Mouse (Mus musculus) brown adipose tissue, adult 24 weeks (tissue): ENCODE results near the gene Fnip1. TPM values are rescaled to one million over a fixed set of nuclear protein-coding genes. Genes with fewer than 3 reads are reported as not detected.

Source experiments
- H3K27ac ChIP-seq: fragments of 200-500 bp; replicated peaks from 2 replicates; pipeline ENCODE4 v1.5.1; 2012; ENCODE audit warnings: low read depth, mild to moderate bottlenecking, low read length
- H3K4me1 ChIP-seq: fragments of 200-500 bp; 2 replicates; pipeline ENCODE4 v1.6.1; 2012; ENCODE audit warnings: low read length, mixed read lengths; ENCODE audit not compliant: control insufficient read depth, insufficient read depth, insufficient read length
- H3K4me3 ChIP-seq: fragments of 200-500 bp; 2 replicates; pipeline ENCODE4 v1.5.1; 2012; ENCODE audit warnings: low read depth, mild to moderate bottlenecking, low read length, moderate library complexity; ENCODE audit not compliant: insufficient read depth
- polyA plus RNA-seq: library from polyadenylated mRNA; stranded (reverse); fragments of >200 nt; gene quantifications from 2 replicates; pipeline ENCODE4 v1.2.4, GENCODE M21; 2012; ENCODE audit not compliant: missing spikeins, insufficient read depth, insufficient read length

Fnip1 gene
- polyA plus RNA-seq, 1 experiment, result 16.5 TPM

DNA sequence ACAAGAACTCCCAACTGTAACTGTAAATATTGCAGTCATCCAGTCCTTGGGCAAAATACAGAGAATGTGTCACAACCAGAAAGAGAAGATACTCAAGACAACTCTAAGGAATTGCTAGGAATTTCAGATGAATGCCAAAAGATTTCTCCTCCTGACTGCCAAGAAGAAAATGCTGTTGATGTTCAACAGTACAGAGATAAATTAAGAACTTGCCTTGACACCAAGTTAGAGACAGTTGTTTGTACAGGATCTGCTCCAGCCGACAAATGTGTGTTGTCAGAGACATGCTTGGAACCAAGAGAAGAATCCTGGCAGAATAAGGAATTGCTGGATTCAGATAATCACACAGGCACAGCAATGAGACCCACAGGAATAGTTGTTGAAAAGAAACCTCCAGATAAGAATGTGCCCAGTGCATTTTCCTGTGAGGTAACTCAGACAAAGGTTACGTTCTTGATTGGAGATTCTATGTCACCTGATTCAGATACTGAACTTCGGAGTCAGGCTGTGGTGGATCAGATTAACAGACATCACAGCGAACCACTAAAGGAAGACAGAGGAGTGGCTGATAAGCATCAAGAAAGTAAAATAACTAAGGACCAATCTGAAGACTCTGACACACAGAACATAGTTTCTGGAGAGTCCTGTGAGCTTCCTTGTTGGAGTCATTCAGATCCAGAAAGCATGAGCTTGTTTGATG lies 64.7 kb downstream of the Fnip1 start:
- H3K4me1 ChIP-seq, result no peaks in the 10 kb centered on the region
- no peak overlapping the region for H3K4me3 ChIP-seq
- no peak overlapping the region for H3K27ac ChIP-seq

DNA sequence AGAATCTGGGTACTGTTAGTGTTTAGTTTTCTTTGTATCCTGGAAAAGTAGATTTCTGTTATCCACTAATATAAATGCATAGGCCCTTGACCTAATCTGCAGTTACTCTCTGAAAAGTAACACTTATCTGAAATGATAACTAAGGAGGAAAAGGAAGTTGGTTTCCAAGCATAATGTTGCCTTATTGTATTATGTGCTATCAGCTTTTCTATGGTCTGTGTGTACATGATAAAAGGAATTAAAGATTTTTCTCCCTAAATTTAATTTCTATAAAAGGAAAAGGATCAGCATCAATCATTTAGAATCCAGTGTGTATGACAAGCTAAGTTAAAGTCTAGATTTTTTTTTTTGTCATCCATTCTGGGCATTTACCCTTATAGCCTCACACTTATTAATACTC lies 75.6 kb downstream of the Fnip1 start:
- Histone ChIP-seq H3K4me3 (no peak overlapping the region), H3K27ac (no peak overlapping the region), H3K4me1 (no peaks in the 10 kb centered on the region)

DNA sequence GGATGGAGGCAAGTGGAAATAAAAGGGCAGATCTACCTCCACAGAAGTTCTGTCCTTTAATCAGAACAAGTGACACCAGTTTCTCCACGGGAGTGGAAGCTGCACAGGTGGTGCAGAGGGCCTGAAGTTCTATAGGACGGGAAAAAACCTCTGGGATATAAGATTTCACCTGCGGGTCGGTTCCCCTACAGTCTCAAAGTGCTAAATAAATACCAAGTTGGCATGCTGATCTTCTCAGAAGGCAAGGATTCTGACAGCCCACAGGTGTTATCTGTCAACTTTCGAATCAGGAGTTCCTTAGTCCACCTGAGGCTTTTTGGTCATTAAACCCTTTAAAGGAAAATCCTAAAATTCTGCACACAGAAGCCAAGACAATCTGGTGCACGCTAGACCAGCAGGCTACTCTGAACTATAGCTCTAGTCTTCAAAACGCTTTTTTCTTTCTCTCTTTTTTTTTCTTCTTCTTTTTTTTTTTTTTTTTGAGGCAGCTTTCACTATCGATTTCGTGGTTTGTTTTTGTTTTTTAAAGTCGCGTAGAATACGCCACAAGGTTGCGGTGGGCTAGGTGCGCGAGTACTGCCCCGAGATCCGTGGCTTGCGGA lies 84.0 kb downstream of the Fnip1 start:
- peak overlapping the region; percentile 86 for H3K4me3 ChIP-seq
- 0 out of 2 replicates have a peak, but pooled peaks cover 2% of the 10 kb centered on the region for H3K4me1 ChIP-seq

DNA sequence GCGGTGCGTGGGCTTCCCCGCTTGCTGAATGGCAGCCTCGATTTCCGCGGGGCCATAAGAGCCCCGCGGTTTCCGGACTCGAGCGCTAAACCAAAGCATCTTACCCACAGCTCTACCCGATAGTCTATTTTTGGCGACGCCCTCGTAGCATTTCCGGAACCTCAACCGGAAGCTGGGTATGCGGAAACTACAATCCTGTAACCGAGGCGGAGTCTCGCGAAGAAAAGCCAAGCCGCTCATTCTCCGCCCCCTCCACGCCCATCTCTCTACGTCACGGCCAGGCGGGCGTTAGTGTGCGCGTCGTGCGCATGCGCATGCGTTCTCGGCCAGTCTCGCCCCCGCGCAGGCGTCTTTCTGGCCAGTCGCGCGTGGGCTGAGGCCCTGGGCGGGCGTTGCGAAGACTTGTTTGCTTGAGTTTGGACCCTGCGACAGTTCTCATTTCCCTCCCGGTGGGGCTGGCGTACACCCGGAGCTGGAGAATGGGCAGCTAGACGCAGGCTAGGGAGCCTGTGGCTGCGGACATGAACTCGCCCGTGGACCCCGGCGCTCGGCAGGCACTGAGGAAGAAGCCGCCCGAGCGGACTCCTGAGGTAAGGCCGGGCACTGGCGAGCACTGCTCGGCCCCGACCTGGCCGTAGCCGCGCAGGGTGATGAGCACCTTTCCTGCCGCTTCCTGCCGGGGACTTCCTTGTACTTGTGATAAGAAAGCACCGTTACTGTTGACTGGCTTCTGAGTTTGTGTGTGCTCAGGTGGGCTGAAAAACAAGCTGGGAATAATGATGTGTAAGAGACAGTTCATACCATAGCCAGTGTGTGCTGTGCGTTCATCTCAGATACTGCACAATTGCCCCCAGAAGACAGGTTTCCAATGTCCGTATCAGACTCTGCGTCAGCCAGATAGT lies 84.8 kb downstream of the Fnip1 start, which contains the start of gene Rapgef6:
Gene Rapgef6 (plus strand): TSS at position 319 of the 902 bp plus-strand sequence.
- Histone ChIP-seq H3K4me3 (peak within 1 kb of the TSS; percentile 88), H3K27ac (peak within 1 kb of the TSS; percentile 95), H3K4me1 (peaks cover 4% of the 10 kb centered on the region)

More for the DNA sequence above, 84.0 kb downstream of the Fnip1 start:
- H3K27ac ChIP-seq, result peak overlapping the region; percentile 95

DNA sequence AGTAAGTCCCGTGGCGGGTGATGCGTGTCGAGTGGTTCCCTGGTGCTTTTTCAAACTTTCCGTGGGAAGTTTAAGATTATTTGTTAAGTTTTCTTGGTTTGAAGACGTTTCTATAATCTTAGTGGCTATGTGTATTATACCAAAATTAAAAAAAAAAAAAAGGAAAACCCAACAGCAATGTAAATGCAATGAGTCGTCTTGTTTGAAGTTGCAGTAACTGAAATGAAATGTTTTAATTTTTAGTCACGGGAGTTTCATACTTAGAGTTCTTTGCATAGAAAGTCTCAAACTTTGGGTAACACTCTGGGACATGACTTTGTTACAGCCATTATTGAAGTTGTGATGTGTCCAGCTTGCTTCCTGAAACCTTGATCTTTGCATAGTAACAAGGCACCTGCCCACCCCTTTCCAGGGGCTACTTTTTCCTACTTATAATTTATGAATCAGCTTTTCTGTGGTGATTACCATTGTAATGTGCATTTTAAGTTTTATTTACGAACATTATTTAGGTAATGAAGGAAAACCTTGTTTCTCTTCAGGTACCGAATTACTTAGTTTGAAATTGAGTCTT lies 85.5 kb downstream of the Fnip1 start:
- peaks cover 5% of the 10 kb centered on the region for H3K4me1 ChIP-seq
- peak overlapping the region; percentile 88 for H3K4me3 ChIP-seq
- H3K27ac ChIP-seq, result peak overlapping the region; percentile 63

DNA sequence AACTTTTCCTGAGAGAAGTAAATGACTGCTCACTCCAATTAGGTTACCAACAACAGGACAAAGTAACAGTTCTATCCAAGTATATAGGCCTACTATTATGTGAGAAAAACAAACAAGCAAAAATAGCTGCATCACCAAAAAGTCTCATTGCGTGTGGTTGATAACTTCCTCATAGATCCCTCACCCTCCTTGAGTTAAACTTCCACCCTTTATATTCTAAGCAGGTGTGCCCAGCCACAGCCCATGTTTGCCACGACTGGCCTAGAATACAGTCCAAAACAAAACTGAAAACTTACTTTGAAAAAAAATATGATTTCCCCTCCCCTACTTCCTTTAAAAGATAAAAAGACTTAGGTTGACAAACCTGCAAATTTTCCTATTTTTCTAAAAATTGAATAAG lies 90.0 kb downstream of the Fnip1 start:
- H3K4me1 ChIP-seq, result peaks cover 11% of the 10 kb centered on the region
- no peak overlapping the region for H3K4me3 ChIP-seq

DNA sequence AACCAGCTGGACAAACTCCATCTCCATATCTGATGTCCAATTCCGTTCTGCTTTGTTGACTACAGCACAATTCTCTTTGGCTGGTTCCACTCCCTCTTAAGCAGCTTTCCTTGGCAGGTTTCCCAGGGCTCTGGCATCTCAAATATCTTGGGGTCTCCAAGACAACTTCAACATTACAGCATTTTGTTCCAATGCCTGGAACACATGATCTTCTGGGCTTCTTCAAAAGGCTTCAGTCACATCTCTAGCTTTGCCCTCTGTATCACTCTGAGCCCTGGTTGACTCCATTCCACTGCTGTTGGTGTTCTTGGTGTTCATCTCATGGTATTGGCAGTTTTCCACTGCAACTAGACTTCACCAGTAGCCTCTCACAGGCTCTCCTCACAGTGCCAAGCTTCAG lies 92.4 kb downstream of the Fnip1 start:
- Histone ChIP-seq H3K4me1 (peaks cover 9% of the 10 kb centered on the region), H3K4me3 (no peak overlapping the region), H3K27ac (no peak overlapping the region)

More for the DNA sequence above, 90.0 kb downstream of the Fnip1 start:
- H3K27ac ChIP-seq, result no peak overlapping the region

DNA sequence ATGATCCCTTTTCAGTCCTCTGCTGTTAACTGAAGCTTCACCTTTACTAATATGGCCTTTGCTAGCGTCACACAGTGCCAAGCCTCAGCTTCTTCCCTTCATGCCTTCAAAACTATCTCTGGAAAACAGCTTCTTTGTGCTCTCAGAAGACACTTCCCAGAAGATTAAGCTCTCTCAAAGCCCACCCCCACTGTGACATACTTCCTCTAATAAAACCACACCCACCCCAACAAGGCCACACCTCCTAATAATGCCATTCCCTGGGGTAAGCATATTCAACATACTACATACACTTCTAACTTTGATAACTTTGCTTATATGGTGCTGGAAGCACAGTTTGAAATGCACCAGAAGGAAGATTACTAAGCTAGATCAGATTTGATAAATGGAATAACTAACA lies 92.9 kb downstream of the Fnip1 start:
- H3K4me3 ChIP-seq, result no peak overlapping the region
- H3K4me1 ChIP-seq, result peaks cover 9% of the 10 kb centered on the region
- no peak overlapping the region for H3K27ac ChIP-seq

DNA sequence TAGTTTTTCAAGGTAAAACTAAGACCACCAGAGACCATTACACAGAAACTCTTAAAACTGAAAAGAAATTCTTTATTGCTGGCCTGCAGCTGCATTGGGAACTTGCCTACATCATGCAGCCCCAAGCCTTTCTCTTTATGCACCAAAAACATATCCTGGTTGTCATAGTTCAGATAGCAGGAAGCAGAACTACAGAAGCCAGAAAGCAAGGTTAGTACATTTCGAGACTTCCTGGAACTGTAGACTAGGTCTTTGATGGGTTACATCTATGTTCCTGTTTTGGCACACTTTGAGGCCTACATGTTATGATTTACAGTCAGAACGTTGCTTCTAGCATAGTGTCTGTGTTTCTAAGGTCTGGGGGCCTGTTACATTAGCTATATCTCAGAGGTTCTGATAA lies 95.8 kb downstream of the Fnip1 start:
- no peak overlapping the region for H3K4me3 ChIP-seq
- H3K4me1 ChIP-seq, result peaks cover 9% of the 10 kb centered on the region; the same call in 1 of the 2 replicates
- no peak overlapping the region for H3K27ac ChIP-seq

DNA sequence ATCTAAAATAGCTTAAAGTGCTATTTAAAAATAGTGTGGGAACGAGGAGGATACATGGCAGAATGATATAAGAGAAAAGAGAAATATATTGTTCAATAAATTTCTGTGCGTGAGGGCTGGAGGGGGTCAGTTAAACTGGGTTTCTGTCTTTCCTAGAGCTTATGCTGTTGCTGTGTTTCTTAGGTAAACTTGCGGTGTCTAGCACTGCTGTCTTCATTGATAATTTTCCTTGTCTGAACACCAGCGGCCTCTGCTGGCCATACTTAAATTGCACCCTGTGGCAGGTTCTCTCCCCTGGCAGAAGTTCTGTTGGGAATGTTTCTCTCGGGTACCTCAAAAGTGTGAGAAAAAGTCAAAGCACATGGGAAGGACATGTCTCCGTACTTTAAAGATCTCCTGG lies 96.9 kb downstream of the Fnip1 start:
- H3K27ac ChIP-seq, result no peak overlapping the region
- H3K4me3 ChIP-seq, result no peak overlapping the region
- H3K4me1 ChIP-seq, result peaks cover 9% of the 10 kb centered on the region; the same call in 1 of the 2 replicates

DNA sequence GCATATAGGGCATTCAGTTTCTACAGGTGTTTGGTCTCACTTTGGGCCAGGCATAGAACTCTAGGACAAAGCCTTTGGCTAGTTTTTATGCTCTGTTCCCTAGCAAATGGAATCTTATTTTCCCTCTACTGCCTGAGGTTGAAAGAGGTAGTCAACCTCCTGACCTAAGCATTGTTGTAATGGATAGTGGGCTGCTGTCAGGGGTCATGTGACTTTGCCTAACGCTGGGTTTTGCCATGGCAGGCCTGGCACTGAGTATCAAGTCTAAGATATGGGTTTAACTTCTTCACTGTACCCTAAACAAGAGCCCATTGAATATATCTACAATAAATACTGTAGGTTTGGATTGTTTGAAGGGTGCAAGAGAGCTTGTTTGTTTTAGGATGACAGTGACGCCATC lies 101.0 kb downstream of the Fnip1 start:
- Histone ChIP-seq H3K27ac (no peak overlapping the region), H3K4me1 (peaks cover 3% of the 10 kb centered on the region; the same call in 1 of the 2 replicates), H3K4me3 (no peak overlapping the region)

DNA sequence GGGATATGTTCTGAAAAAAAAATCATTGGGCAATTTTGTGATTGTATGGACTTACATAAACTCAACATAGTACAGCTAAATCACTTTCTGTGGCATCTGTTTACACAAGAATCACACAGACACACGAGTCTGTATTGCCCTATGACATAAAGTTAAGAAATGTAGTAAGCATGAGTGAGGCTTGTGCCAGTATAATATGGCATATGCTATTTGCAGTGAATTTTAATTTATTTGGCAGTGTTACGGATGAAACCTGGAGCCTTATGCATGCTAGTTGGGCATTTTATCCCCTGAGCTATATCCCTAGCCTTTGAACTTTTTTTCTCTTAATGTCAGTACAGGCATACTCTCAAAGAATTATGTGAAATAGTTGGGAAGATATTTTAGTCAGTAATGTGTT lies 101.5 kb downstream of the Fnip1 start:
- Histone ChIP-seq H3K4me3 (no peak overlapping the region), H3K4me1 (peaks cover 3% of the 10 kb centered on the region; the same call in 1 of the 2 replicates), H3K27ac (no peak overlapping the region)

DNA sequence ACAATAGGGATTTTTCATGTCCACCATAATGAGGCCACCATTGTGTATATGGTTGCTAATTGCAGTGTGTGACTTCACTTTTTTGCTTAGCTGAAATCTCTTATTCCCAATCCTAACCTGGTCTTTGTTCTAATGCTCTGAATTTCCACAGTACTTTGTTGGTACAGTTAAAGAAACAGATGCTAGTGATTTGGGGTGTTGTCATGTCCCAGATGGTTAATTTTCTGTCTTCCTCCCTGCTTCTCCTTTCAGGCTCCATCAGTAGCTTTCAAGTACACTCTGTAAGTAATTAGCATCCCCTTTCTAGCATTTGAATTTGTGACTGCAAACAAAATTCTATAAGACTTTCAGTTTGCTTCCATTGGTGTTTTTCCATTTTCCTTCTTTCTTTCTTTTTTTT lies 102.3 kb downstream of the Fnip1 start:
- no peak overlapping the region for H3K27ac ChIP-seq
- peaks cover 3% of the 10 kb centered on the region; the same call in 1 of the 2 replicates for H3K4me1 ChIP-seq
- no peak overlapping the region for H3K4me3 ChIP-seq

DNA sequence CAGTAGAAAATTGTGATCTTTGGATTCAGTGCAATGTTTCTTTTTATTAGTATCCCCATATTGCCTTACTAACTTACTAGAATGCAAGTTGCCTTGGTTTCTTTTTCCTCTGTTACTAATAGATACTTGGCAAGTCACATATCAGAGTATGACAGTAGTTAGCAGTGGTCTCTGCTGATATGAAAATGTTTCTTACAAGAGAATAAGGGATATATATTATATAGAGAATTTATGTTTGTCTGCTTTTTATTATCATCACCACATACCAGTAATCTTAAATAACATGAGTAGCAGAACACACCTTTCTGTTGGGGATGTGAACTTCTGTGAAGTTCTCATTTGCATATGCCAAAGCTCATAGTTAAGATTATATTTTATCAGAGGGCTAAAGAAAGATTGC lies 104.4 kb downstream of the Fnip1 start:
- Histone ChIP-seq H3K4me1 (peaks cover 3% of the 10 kb centered on the region; the same call in 1 of the 2 replicates), H3K27ac (no peak overlapping the region), H3K4me3 (no peak overlapping the region)

DNA sequence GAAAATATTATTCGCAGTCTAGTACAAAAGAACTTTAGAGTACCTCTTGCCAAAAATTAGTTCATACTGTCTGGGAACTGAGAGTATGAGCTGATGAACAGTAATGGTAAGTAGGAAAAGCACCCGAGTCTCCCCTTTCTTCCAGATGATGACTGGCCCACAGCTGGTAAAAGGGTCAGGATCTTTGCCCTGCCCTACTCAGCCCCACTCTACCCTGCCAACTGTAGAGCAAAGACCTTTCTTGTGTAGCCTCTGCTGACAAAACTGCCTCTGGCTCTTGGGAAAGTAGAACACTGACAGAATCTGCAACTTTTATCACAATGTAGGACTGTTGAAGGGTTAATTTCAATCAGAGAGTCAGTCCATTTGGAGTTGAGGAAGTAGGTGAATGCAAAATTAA lies 117.0 kb downstream of the Fnip1 start:
- H3K4me1 ChIP-seq, result no peaks in the 10 kb centered on the region
- H3K4me3 ChIP-seq, result no peak overlapping the region

More for the DNA sequence above, 117.0 kb downstream of the Fnip1 start:
- H3K27ac ChIP-seq, result no peak overlapping the region
